ENCODE assay signal across 8 mouse cellular contexts in the genomic region with DNA sequence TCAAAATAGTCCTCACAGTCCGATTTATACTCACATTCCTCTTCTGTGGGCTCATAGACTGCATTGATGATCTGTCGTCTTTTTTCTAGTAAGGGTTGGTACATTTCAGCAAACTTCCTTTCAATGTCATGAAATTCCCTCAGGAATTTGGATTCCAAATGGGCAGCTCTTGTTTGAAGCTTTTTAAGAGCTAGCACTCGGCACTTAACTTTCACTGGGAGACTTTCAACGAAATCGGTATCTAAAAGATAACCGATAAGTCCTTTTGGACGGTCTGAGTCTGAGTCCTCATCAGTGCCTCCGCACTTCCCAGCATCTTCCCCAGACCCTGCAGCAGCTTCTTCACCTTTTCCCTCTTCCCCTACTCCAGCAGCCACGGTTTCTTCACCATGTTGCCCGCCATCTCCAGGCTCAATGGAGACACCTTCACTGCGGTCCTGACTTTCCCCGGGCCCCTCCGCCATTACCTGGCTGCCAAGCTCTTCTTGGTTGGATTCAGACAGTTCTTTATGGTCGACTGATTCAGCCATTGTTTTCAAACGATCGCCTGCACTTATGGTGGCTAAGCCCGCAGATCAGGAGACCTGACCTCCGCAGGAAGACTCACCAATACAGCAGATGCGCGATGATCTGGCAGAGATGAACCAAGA. TPM values are rescaled to one million over a fixed set of nuclear protein-coding genes. Genes with fewer than 3 reads are reported as not detected.
DNase-seq lines count a peak whose midpoint lies in the region; ATAC-seq and TF ChIP-seq lines count a peak whose summit lies in the region.
"Had no signal": no experiment of that assay in that cellular context is flagged by ENCODE, and none has a peak within 500 bp of the region (broad histone marks: within the 10 kb centered on the region; RNA-seq: fewer than 3 reads in every experiment).

No protein-coding gene starts in this region.

- TF ChIP-seq CTCF in lung, adult 2 months (IDR thresholded peaks at IDR 0.05; ENCODE audit: insufficient read depth, low read length): no peak

- ATAC-seq in lung, embryonic 16.5 days (ENCODE audit: low read depth): no peak
- peak; percentile 11; the same call in 1 of the 2 replicates for ATAC-seq in forebrain, embryonic 12.5 days (ENCODE audit: low FRiP score)
- no peak for ATAC-seq in limb, embryonic 12.5 days (ENCODE audit: insufficient number of reproducible peaks, insufficient read depth, low FRiP score, low TSS enrichment, low read depth)
- no peak; the same call in 1 of the 2 replicates for ATAC-seq in stomach, embryonic 14.5 days (ENCODE audit: insufficient number of reproducible peaks, insufficient read depth, low FRiP score, low read depth)

- peaks cover 14% of the 10 kb centered on the region for H3K27me3 ChIP-seq in lung, embryonic 16.5 days (ENCODE audit: control insufficient read depth, insufficient read depth, low read depth, low read length)
- peaks cover 29% of the 10 kb centered on the region for H3K27me3 ChIP-seq in forebrain, embryonic 12.5 days
- peaks cover 30% of the 10 kb centered on the region for H3K27me3 ChIP-seq in limb, embryonic 12.5 days
- 0 out of 2 replicates have a peak, but pooled peaks cover 2% of the 10 kb centered on the region for H3K27me3 ChIP-seq in stomach, embryonic 14.5 days (ENCODE audit: control insufficient read depth, insufficient read depth, low read length)

- H3K4me2 ChIP-seq in lung, embryonic 16.5 days (ENCODE audit: low read depth, low read length): peak overlapping the region; percentile 55
- peak overlapping the region; percentile 52 for H3K4me2 ChIP-seq in forebrain, embryonic 12.5 days
- H3K4me2 ChIP-seq in limb, embryonic 12.5 days: peak overlapping the region; percentile 60
- H3K4me2 ChIP-seq in stomach, embryonic 14.5 days (replicated peaks; ENCODE audit: low read depth, low read length): peak overlapping the region; percentile 43

- H3K36me3 ChIP-seq in lung, embryonic 16.5 days (ENCODE audit: control insufficient read depth, insufficient read depth, low read length): no peaks in the 10 kb centered on the region
- H3K36me3 ChIP-seq in forebrain, embryonic 12.5 days (replicated peaks): no peaks in the 10 kb centered on the region
- H3K36me3 ChIP-seq in limb, embryonic 12.5 days: no peaks in the 10 kb centered on the region
- H3K36me3 ChIP-seq in stomach, embryonic 14.5 days (ENCODE audit: control insufficient read depth, insufficient read depth, low read length): no peaks in the 10 kb centered on the region

- H3K4me3 ChIP-seq in lung, embryonic 16.5 days (ENCODE audit: low read length): peak overlapping the region; percentile 49
- H3K4me3 ChIP-seq in lung, adult 2 months (replicated peaks; ENCODE audit: extremely low read depth, low read depth, low read length): no peak overlapping the region
- H3K4me3 ChIP-seq in forebrain, embryonic 12.5 days (replicated peaks): peak overlapping the region; percentile 46
- peak overlapping the region; percentile 43 for H3K4me3 ChIP-seq in limb, embryonic 12.5 days (replicated peaks)
- H3K4me3 ChIP-seq in stomach, embryonic 14.5 days (ENCODE audit: low read depth, low read length): peak overlapping the region; percentile 36

- no peak for TF ChIP-seq POLR2A in lung, adult 2 months (IDR thresholded peaks at IDR 0.05; ENCODE audit: borderline replicate concordance, extremely low read depth, low read depth, low read length)

- peak overlapping the region; percentile 28; the same call in 1 of the 2 replicates for H3K9ac ChIP-seq in lung, embryonic 16.5 days (ENCODE audit: low read length)
- peak overlapping the region; percentile 58 for H3K9ac ChIP-seq in forebrain, embryonic 12.5 days
- no peak overlapping the region; the same call in 1 of the 2 replicates for H3K9ac ChIP-seq in limb, embryonic 12.5 days (replicated peaks)
- no peak overlapping the region for H3K9ac ChIP-seq in stomach, embryonic 14.5 days (replicated peaks; ENCODE audit: low read depth, low read length)

- H3K4me1 ChIP-seq in lung, embryonic 16.5 days (replicated peaks; ENCODE audit: control insufficient read depth, insufficient read depth, low read length): no peaks in the 10 kb centered on the region
- no peaks in the 10 kb centered on the region for H3K4me1 ChIP-seq in lung, adult 2 months (ENCODE audit: control insufficient read depth, insufficient read depth, low read length)
- no peaks in the 10 kb centered on the region for H3K4me1 ChIP-seq in forebrain, embryonic 12.5 days
- no peaks in the 10 kb centered on the region for H3K4me1 ChIP-seq in limb, embryonic 12.5 days (replicated peaks)
- H3K4me1 ChIP-seq in stomach, embryonic 14.5 days (ENCODE audit: control insufficient read depth, insufficient read depth, low read length): no peaks in the 10 kb centered on the region

- no peak overlapping the region for H3K27ac ChIP-seq in lung, embryonic 16.5 days (ENCODE audit: low read length)
- H3K27ac ChIP-seq in forebrain, embryonic 12.5 days: peak overlapping the region; percentile 74; the same call in 1 of the 2 replicates
- no peak overlapping the region for H3K27ac ChIP-seq in limb, embryonic 12.5 days
- H3K27ac ChIP-seq in stomach, embryonic 14.5 days (ENCODE audit: low read length): no peak overlapping the region

- no peak for DNase-seq in lung, adult 2 months
- no peak for DNase-seq in B cell, adult 2 months
- no peak for DNase-seq in kidney, postnatal 36 days

- 17% methylated on average over 20 of the region's 20 CpGs for WGBS in lung, embryonic 16.5 days
- WGBS in lung, adult 2 months: 20% methylated on average over 20 of the region's 20 CpGs
- 18% methylated on average over 20 of the region's 20 CpGs for WGBS in forebrain, embryonic 12.5 days
- WGBS in limb, embryonic 12.5 days: 15% methylated on average over 20 of the region's 20 CpGs
- WGBS in stomach, embryonic 14.5 days: 17% methylated on average over 20 of the region's 20 CpGs

- H3K9me3 ChIP-seq in lung, embryonic 16.5 days (ENCODE audit: control insufficient read depth, low read length): no peaks in the 10 kb centered on the region
- H3K9me3 ChIP-seq in forebrain, embryonic 12.5 days: no peaks in the 10 kb centered on the region
- H3K9me3 ChIP-seq in limb, embryonic 12.5 days: no peaks in the 10 kb centered on the region
- H3K9me3 ChIP-seq in stomach, embryonic 14.5 days (ENCODE audit: control insufficient read depth, low read depth, low read length): no peaks in the 10 kb centered on the region

RNA-seq across cellular contexts. Expression of a gene that starts 0.5 kb away (rescaled TPM):
- polyA plus RNA-seq in lung, embryonic 16.5 days (2015; fragmentation: Nextera tagmentation; extraction: Ambion mirVana): 0.96 and 1.1 TPM in 2 replicates
- 0.07 TPM in 2 replicates for polyA plus RNA-seq in lung, adult 2 months (2012; rRNA removed)
- 24.3 and 26.6 TPM in 2 replicates for polyA plus RNA-seq in forebrain, embryonic 12.5 days (2016; fragmentation: Nextera tagmentation; extraction: Ambion mirVana)
- 3.5 and 4.1 TPM in 2 replicates for polyA plus RNA-seq in limb, embryonic 12.5 days (2016; fragmentation: Nextera tagmentation; extraction: Ambion mirVana)
- polyA plus RNA-seq in stomach, embryonic 14.5 days (2014; fragmentation: Nextera tagmentation; extraction: Ambion mirVana): 3.7 and 4.6 TPM in 2 replicates
- polyA plus RNA-seq: liver, adult 2 months had no signal

Comparison
In these comparisons a context has a peak if more than half of its experiments do, and no peak if none do; other contexts are left out.
1. H3K9ac ChIP-seq: peak in lung, embryonic 16.5 days (single experiment) and forebrain, embryonic 12.5 days (single experiment); none in limb, embryonic 12.5 days (single experiment) and stomach, embryonic 14.5 days (single experiment).
2. Peak in every context shown above with its lines, with median percentiles within 50 percentile points of each other: H3K4me2 ChIP-seq.